Mouse (Mus musculus) liver, postnatal 0 days (tissue): ENCODE measurements around the gene Cercam.

ENCODE experiments used
- CTCF ChIP-seq: sonication (generic); IDR thresholded peaks from 2 replicates; pipeline ENCODE4 v1.5.1; 2016; ENCODE audit warnings: antibody characterized with exemption, low read depth
- EP300 ChIP-seq: IDR thresholded peaks from 2 replicates; pipeline ENCODE4 v1.6.1; 2016; ENCODE audit warnings: antibody characterized with exemption, low read depth, mild to moderate bottlenecking

- TF ChIP-seq EP300, result no peak
- no peak for TF ChIP-seq CTCF
Measured at GRCm38 (mm10) chr2:29853736-29854135, 15.2 kb upstream of the Cercam start.
